Mouse (Mus musculus) testis, adult 2 months (tissue): ENCODE measurements around the gene Gpr137.

Experiments
- CTCF ChIP-seq: fragments of 200-500 bp; IDR thresholded peaks from 2 replicates; pipeline ENCODE4 v1.5.1; 2012; ENCODE audit warnings: low read depth, mild to moderate bottlenecking, inconsistent platforms, low read length, moderate library complexity; ENCODE audit not compliant: control insufficient read depth, insufficient read depth, insufficient replicate concordance
- POLR2A ChIP-seq: fragments of 200-500 bp; IDR thresholded peaks from 2 replicates; pipeline ENCODE4 v1.6.1; 2012; ENCODE audit warnings: low read depth, mild to moderate bottlenecking, inconsistent platforms, low read length, moderate library complexity; ENCODE audit not compliant: control insufficient read depth

DNA sequence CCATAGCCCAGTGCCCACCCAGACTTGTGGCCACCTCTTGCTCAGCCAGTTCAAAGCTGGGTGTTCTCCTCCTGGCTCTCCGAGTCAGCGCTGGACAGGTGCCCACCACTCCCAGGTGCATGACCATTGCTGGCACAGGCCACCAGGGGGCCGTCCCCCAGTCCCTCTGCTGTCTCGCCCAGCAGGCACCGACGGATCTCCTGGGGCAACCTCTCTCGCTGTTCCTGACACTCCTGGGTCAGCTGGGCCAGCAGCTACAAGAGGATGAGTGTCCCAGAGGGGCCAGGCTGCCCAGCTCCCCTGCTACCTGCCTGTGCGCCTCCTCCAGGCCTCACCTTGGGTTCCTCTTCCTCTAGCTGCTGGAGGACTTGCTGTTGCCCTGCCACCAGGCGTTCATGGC is 11.8 kb upstream of the Gpr137 start:
- TF ChIP-seq POLR2A (no peak), CTCF (peak; percentile 40; the same call in 1 of the 2 replicates)
